Mouse (Mus musculus) brown adipose tissue, adult 24 weeks (tissue): ENCODE results near the gene Prrc2b. TPM values are rescaled to one million over a fixed set of nuclear protein-coding genes. Genes with fewer than 3 reads are reported as not detected.

ENCODE experiments used
- H3K27ac ChIP-seq: fragments of 200-500 bp; replicated peaks from 2 replicates; pipeline ENCODE4 v1.5.1; 2012; ENCODE audit warnings: low read depth, mild to moderate bottlenecking, low read length
- H3K4me1 ChIP-seq: fragments of 200-500 bp; 2 replicates; pipeline ENCODE4 v1.6.1; 2012; ENCODE audit warnings: low read length, mixed read lengths; ENCODE audit not compliant: control insufficient read depth, insufficient read depth, insufficient read length
- H3K4me3 ChIP-seq: fragments of 200-500 bp; 2 replicates; pipeline ENCODE4 v1.5.1; 2012; ENCODE audit warnings: low read depth, mild to moderate bottlenecking, low read length, moderate library complexity; ENCODE audit not compliant: insufficient read depth
- polyA plus RNA-seq: library from polyadenylated mRNA; stranded (reverse); fragments of >200 nt; gene quantifications from 2 replicates; pipeline ENCODE4 v1.2.4, GENCODE M21; 2012; ENCODE audit not compliant: missing spikeins, insufficient read depth, insufficient read length

Prrc2b gene
- polyA plus RNA-seq, 1 experiment: 15.1 TPM

DNA sequence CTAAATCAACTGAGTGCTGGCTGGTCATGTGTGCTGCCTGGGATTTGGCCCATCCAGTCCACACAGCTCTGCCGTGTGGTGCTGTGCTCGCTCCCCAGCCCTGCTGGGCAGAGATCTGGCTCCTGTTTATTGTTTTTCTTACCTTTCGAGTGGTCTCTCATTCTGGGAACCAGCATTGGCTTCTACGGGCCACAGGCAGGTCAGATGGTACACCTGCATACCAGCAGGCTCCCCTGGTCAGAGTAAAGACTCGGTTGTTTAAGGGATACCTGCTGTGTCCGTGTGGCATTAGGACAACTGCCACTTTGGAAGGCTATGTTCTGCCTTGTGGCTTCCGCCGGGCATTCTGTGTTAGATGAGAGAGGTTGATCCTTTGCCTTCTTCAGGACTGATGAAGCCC, 60.8 kb downstream of the Prrc2b start:
- Histone ChIP-seq H3K4me3 (no peak overlapping the region), H3K27ac (no peak overlapping the region), H3K4me1 (no peaks in the 10 kb centered on the region)

DNA sequence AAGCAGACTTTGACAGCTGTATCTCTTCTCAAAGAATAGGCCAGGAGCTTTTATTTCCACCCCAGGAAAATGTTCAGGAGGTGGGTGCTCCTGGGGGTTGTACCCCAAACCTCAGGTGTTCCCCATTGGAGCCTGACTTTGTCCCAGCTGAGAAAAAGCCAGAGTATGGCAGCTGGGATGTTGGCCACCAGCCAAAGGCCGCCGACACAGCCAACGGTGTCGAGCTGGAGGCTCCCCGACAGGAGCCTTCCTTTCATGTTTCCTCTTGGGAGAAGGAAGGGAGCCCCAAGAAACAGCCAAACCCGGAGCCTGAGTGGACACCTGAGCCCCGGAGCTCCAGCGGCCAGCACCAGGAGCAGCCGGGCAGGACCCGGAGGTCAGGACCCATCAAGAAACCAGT, 62.1 kb downstream of the Prrc2b start:
- no peaks in the 10 kb centered on the region for H3K4me1 ChIP-seq
- H3K27ac ChIP-seq: no peak overlapping the region
- no peak overlapping the region for H3K4me3 ChIP-seq

DNA sequence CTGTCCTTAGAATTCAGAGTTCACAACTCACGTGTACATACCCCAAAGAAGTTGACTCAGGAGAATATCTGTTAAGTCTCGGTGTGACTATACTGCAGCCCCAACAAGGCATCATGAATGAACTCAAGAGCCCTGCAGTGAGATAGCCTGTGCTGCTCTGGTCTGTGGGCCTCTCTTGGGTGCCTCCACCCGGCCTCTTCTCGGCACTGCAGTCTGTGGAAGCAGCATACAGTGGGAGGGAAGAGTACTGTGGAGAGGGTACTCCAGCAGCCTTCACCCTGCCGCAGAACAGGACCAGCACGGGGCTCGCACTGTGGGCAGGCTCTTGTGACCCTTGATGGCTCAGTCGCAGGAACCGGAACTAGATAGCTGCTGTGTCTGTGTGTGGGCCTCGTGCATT, 64.7 kb downstream of the Prrc2b start:
- Histone ChIP-seq H3K27ac (no peak overlapping the region), H3K4me1 (peaks cover 4% of the 10 kb centered on the region; the same call in 1 of the 2 replicates), H3K4me3 (no peak overlapping the region)

DNA sequence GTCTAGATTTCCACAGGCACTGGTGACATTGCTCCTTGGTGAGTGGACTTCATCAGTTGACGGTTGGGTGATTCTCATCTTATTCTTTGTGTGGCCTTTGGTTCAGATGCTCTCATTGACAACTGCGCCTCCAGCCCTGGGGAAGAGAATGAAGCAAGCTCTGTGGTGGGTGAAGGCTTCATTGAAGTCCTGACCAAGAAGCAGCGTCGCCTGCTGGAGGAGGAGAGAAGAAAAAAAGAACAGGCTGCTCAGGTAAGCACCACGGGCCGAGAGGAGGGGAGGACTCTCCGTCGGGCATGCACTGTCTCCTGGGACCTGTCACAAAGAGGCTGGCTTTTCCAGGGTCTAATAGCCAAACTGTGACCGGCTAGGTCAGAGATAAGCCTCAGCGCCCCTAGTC, 65.6 kb downstream of the Prrc2b start:
- H3K4me1 ChIP-seq: peaks cover 4% of the 10 kb centered on the region; the same call in 1 of the 2 replicates
- H3K27ac ChIP-seq: no peak overlapping the region
- H3K4me3 ChIP-seq: no peak overlapping the region

DNA sequence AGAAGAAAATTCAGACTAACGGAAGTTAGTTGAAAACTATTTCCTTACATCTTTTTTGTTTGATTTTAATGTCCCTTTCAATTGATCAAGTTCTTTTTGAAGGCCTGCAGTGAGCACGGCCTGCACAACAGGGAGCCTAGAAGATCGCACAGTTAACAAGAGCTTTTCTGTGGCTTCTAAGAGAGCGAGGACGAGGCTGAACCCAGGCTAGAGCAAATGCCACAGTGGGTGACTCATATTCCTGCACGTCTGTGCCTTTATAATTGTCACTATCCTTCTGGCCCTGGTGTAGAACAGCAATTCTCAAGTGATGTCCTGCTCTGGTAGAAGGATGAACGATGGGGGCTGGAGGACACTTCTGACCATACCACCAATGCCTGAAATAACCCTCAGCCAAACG, 66.8 kb downstream of the Prrc2b start:
- Histone ChIP-seq H3K27ac (no peak overlapping the region), H3K4me1 (peaks cover 4% of the 10 kb centered on the region; the same call in 1 of the 2 replicates), H3K4me3 (no peak overlapping the region)

DNA sequence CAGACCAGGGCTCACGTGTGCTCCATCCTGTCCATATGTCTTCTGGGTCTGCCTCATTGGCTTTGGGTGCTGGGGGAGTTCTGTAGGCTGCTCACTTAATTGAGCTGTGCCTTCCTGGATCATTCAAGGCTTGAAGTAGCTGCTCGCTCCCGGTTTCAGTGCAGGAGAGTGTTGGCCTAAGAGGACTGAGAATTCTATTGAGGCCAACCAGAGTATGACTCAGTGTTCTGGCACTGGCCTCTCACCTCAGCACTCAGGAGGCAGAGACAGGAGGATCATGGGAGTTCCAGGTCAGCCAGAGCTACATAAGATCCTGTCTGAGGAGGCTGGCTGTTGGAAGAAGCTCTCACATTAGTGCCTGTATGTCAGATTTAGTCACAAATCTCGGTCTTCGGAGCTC, 67.2 kb downstream of the Prrc2b start:
- H3K27ac ChIP-seq: no peak overlapping the region
- peaks cover 4% of the 10 kb centered on the region; the same call in 1 of the 2 replicates for H3K4me1 ChIP-seq
- no peak overlapping the region for H3K4me3 ChIP-seq

DNA sequence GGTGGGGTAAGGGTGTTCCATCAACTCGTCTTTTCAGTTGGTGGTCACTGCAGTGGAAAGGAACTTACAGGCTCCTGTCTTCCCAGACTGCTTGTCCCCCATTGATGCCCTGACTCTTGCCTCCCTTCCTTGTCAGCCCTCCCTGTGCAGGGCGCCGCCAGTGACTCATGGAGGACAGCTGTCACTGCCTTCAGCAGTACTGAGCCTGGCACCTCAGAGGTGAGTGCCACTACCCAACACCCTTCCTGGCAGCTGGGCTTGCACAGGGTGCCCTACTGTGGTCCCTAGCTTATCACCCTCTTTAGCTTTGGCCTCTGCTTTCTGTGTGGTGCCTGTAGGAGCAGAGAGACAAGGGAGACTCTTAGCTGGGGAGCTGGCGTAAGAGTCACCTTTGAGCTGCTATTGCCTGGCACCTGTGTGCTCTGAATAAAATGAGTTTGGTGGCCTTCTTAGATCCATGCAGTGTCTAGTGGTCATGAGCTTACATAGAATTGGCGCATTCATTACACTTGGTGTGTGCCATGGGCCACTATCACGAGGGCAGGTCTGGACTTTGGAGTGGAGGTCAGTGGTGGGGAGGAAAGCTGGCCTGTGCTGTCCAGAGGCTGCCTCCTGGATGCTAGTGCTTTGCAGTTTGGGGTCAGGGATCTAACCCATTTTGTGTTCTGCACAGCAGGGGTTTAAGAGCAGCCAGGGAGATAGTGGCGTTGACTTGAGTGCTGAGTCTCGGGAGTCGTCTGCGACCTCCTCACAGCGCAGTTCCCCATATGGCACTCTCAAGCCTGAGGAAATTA, 67.9 kb downstream of the Prrc2b start:
- no peak overlapping the region for H3K4me3 ChIP-seq
- no peak overlapping the region for H3K27ac ChIP-seq
- H3K4me1 ChIP-seq: peaks cover 4% of the 10 kb centered on the region; the same call in 1 of the 2 replicates

DNA sequence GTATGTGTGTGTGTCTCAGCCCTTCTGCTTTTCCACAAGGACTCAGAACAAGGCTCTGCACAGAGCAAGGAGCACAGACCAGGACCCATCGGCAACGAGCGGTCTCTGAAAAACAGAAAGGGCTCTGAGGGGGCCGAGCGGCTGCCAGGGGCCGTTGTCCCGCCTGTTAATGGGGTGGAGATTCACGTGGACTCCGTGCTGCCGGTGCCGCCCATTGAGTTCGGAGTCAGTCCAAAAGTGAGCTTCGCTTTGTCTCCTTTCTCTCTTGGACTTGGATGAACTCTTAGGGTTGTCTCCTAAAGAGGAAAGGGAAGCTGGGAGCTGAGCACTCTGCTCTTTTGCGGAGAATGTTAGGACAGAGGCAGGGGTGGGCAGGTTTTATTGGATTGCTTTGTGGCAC, 68.6 kb downstream of the Prrc2b start:
- Histone ChIP-seq H3K27ac (no peak overlapping the region), H3K4me1 (peaks cover 4% of the 10 kb centered on the region; the same call in 1 of the 2 replicates), H3K4me3 (no peak overlapping the region)

DNA sequence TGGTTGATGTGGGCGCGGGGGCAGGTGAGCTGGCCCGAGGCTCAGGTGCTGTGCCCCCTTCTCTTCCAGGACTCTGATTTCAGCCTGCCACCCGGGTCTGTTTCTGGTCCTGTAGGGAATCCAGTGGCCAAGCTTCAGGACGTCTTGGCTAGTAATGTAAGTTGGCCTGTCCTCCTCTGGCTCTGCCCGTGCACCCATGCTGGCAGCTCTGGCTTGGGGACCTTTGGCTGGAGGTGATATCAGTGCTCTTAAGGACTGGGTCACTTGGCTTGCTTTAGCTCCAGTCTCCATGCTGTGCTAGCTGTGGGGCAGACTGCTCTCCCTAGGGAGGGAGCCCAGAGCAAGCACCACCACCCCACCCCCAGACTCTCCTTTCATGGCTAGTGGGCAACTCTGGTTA, 69.1 kb downstream of the Prrc2b start:
- Histone ChIP-seq H3K27ac (no peak overlapping the region), H3K4me1 (peaks cover 4% of the 10 kb centered on the region; the same call in 1 of the 2 replicates), H3K4me3 (no peak overlapping the region)

DNA sequence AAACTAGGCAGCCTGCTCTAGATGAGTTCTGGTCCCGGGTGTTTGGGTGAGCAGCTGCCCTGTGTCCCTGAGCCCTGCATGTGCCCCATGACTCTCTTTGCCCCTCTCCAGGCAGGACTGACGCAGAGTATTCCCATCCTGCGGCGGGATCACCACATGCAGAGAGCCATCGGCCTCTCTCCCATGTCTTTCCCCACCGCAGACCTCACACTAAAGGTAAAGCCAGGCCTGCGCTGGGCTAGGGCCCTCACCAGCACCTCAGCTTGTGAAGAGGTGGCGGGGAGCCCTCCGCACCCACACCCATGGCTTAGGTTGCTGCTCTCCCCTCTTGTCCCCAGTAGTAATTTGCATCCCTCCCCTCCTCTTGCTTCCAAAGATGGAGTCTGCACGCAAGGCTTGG, 70.1 kb downstream of the Prrc2b start:
- H3K27ac ChIP-seq: no peak overlapping the region
- no peak overlapping the region for H3K4me3 ChIP-seq
- H3K4me1 ChIP-seq: peaks cover 4% of the 10 kb centered on the region; the same call in 1 of the 2 replicates

DNA sequence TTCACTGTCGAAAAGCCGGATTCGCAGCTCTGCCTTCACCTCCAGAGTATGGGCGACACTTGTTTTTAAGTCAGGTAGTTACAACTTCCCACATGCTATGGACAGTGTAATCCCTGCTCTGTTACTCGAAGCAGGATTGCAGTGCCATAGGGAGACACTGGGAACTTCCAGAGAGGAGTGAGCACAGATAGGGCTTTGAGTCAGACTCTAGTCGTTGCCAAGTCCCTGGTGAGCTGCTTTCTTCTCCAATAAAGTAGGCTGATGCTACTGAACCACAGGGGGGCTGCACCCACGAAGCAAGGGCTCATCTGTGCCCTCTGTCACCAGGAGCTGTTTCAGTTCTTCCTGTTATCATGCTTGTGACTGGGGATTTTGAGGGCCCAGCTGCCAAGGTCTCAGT, 70.7 kb downstream of the Prrc2b start:
- no peak overlapping the region for H3K27ac ChIP-seq
- no peak overlapping the region for H3K4me3 ChIP-seq
- H3K4me1 ChIP-seq: peaks cover 4% of the 10 kb centered on the region; the same call in 1 of the 2 replicates

DNA sequence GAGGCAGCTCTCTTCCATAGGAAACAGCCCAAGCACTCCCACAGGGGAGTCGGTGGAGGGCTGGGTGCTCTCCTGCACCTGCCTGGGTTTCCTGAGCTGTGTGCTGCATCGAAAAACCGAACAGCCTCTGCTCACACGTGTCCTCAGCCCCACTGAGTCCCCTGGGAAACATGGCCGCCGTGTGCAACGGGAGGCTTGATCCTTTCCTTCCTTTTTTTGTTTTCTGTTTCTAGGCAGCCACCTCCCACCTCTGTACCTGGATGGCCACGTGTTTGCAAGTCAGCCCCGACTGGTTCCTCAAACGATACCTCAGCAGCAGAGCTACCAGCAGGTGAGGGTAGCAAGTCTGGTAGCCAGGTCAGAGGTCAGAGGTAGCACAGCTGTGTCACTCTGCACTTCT, 71.2 kb downstream of the Prrc2b start:
- Histone ChIP-seq H3K4me3 (no peak overlapping the region), H3K27ac (no peak overlapping the region), H3K4me1 (peaks cover 4% of the 10 kb centered on the region; the same call in 1 of the 2 replicates)

DNA sequence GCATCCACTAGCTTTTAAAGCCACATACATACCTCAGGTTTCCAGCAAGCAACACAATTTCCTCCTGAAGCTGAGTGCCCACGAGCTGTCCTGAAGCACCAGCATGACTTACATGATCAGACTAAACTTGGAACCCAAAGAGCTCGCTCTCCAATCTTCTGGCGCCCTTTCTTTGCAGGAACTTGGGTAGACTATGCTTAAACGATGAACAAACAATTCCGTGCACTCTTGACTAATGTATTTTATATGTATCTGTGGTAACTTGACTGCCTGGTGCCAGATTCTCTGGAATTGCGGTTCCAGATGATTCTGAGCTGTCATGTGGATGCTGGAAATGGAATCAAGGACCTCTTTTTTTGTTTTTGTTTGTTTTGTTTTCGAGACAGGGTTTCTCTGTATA, 84.6 kb downstream of the Prrc2b start:
- Histone ChIP-seq H3K4me1 (peaks cover 7% of the 10 kb centered on the region; the same call in 1 of the 2 replicates), H3K27ac (no peak overlapping the region), H3K4me3 (peak overlapping the region; percentile 76)

DNA sequence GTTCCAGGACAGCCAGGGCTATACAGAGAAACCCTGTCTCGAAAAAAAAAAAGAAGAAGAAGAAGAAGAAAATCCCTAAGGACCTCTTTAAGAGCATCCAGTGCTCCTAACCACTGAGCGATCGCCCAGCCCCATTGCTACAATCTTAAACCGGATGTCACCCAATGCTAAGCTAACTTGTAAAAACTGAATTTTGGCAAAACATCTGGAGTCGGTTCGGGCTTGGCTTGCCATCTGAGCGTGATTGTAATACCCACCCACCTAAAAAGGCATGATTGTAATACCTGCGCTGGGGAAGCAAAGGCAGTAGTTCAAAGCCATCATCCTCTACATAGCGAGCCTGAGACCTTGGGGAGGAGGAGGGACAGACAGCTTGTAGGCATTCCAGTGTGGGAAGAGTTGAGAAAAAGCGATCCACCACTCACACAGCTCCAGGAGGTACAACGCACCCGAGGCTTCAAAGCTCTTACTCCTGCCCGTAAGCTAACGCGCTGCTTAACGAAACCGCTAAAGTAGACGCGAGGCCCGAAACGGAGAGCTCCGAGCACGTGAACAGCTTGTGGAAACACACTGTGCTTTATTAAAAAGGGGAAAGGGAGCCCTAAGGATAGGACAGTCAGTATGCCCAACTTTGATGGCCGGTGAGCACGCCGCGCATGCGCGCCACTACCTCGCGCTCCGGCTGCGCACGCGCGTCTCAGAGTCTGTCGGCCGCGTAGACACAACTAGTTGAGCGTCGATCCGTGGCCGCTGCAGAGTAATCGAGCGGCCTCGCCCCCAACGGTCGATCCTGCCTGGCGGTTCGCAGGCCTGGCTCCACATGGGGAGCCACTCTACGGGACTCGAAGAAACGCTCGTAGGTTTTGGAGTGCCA, 85.2 kb downstream of the Prrc2b start, which contains the start of gene Pomt1:
TSS of gene Pomt1 (plus strand) at position 705 of the 874 bp plus-strand sequence.
- Histone ChIP-seq H3K4me3 (peak within 1 kb of the TSS; percentile 80), H3K4me1 (peaks cover 7% of the 10 kb centered on the region; the same call in 1 of the 2 replicates), H3K27ac (peak within 1 kb of the TSS; percentile 85)

DNA sequence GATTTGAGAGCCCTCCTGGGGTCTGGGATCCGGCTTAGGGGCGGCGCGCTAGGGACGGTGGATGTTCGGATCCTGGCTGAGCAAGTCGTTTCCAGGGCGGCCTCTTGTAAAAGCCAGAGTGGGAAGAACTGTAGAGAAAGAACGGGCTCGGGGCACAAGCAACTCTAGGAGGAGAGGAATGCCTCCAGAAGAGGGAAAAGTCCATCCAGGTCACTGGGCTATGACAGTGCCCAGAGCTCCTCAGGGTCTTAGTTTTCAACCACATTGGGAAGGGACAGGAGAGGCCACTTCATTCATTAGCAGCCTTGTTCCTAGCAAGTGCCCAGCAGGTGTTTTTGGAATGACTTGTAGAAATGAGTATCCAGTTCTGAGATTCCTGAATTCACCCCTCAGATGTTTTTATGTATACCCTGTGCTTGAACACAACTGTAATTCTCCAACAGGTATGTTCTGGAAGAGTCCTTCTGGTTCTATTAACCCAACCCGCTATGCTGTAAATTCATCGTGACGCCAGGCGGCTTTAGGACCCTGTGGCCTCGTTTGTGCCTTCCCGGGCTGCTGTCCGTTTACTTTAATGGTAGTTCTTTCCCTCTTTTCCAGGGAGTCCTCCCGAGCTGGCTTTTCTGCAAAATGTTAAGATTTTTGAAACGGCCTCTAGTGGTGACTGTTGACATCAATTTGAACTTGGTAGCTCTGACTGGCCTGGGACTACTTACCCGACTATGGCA, 86.0 kb downstream of the Prrc2b start:
- Histone ChIP-seq H3K27ac (peak overlapping the region; percentile 56), H3K4me1 (peaks cover 7% of the 10 kb centered on the region; the same call in 1 of the 2 replicates), H3K4me3 (peak overlapping the region; percentile 80)
